Mouse (Mus musculus) forebrain, embryonic 11.5 days (tissue): ENCODE measurements around the gene Gm43720. TPM values are rescaled to one million over a fixed set of nuclear protein-coding genes. Genes with fewer than 3 reads are reported as not detected.
"Not testable (repeated sequence)": the region's sequence is repeated elsewhere in the genome, so short reads cannot be mapped to it uniquely, and the experiment has no call there.

Experiments used
- ATAC-seq: fragments of 200-750 bp; cut with Nextera tagmentation; replicated peaks from 2 replicates; pipeline ENCODE4 v1.8.0; 2017; ENCODE audit warnings: moderate TSS enrichment; ENCODE audit not compliant: low FRiP score
- DNase-seq: peaks from one replicate; pipeline ENCODE4 v3.0.0-alpha.2; 2017; ENCODE audit warnings: low spot score
- H3K27ac ChIP-seq: fragments of 300-500 bp; sonication (generic); 2 replicates; pipeline ENCODE4 v1.5.1; 2014; ENCODE audit warnings: low read depth, low read length
- H3K27me3 ChIP-seq: fragments of 300-500 bp; sonication (generic); 2 replicates; pipeline ENCODE4 v1.6.1; 2014; ENCODE audit warnings: mild to moderate bottlenecking, low read length, mixed read lengths; ENCODE audit not compliant: control insufficient read depth, insufficient read depth
- H3K36me3 ChIP-seq: fragments of 300-500 bp; sonication (generic); 2 replicates; pipeline ENCODE4 v1.6.1; 2014; ENCODE audit warnings: mild to moderate bottlenecking, low read length, moderate library complexity, mixed read lengths; ENCODE audit not compliant: control insufficient read depth, insufficient read depth
- H3K4me1 ChIP-seq: fragments of 300-500 bp; sonication (generic); replicated peaks from 2 replicates; pipeline ENCODE4 v1.6.1; 2014; ENCODE audit warnings: low read length, mixed read lengths; ENCODE audit not compliant: control insufficient read depth, insufficient read depth
- H3K4me2 ChIP-seq: fragments of 300-500 bp; sonication (generic); 2 replicates; pipeline ENCODE4 v1.6.1; 2014; ENCODE audit warnings: low read depth, mild to moderate bottlenecking, low read length, moderate library complexity, mixed read lengths; ENCODE audit not compliant: severe bottlenecking
- H3K4me3 ChIP-seq: fragments of 300-500 bp; sonication (generic); 2 replicates; pipeline ENCODE4 v1.5.1; 2014; ENCODE audit warnings: low read depth, low read length
- H3K9ac ChIP-seq: fragments of 300-500 bp; sonication (generic); 2 replicates; pipeline ENCODE4 v1.6.1; 2014; ENCODE audit warnings: low read length
- H3K9me3 ChIP-seq: fragments of 300-500 bp; sonication (generic); 2 replicates; pipeline ENCODE4 v1.6.1; 2016; ENCODE audit warnings: low read length, mixed read lengths; ENCODE audit not compliant: control insufficient read depth
- WGBS: fragments of 180-500 bp; shearing (Covaris S2); extraction: QIAGEN DNeasy Blood & Tissue Kit; methylation state at CpG from one replicate; pipeline ENCODE4 v1.1.7; 2014; 5-methylcytosine and 5-hydroxymethylcytosine counted together
- polyA plus RNA-seq: library from polyadenylated mRNA; unstranded; fragments of >200 nt; fragmentation: Nextera tagmentation; extraction: Ambion mirVana; gene quantifications from 2 replicates; pipeline ENCODE4 v1.2.1, GENCODE M21; 2014

The Gm43720 gene
- polyA plus RNA-seq, 1 experiment from 2014 or later = 0.05 TPM

DNA sequence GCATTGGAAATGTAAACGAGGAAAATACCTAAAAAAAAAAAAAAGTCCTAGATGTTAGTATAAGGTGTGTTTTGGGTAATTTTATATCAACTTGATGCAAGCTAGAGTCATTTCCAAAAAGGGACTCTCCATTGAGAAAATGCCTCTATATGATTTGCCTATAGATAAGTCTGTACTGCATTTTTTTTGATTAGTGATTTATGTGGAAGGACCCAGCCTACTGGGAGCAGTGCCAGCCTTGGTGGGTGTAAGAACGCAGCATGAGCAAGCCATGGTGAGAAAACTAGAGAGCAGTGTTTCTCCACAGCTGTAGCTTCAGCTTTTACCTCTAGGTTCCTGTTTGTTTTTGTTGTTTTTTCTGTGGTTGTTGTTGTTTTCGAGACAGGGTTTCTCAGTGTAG lies 56.5 kb downstream of the Gm43720 start:
- no peak for DNase-seq
- Histone ChIP-seq H3K27ac (no peak overlapping the region), H3K9me3 (no peaks in the 10 kb centered on the region), H3K27me3 (no peaks in the 10 kb centered on the region), H3K4me2 (no peak overlapping the region), H3K4me1 (no peaks in the 10 kb centered on the region), H3K4me3 (no peak overlapping the region), H3K9ac (no peak overlapping the region), H3K36me3 (no peaks in the 10 kb centered on the region)
- no peak for ATAC-seq
- WGBS = 59% methylated on average over 3 of the region's 3 CpGs

DNA sequence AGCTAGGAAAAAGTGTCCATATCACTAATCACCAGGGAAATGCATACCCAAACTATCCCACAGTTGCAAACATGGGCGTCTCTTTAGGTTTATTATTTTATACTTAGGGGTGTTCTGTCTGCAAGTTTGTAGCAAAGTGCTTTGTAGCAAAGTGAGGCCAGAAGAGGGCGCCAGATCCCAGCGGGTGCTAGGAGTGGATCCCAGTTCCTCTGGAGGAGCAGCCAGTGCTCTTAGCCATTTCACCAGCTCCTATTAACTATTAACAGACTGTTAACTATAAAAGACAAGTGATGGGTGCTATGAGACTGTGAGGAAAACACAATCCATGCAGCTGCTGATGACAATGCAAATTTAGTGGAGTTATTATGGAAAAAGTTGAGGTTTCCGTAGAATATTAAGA lies 57.6 kb downstream of the Gm43720 start:
- 25% methylated on average over 4 of the region's 4 CpGs for WGBS
- DNase-seq (peak; percentile 84), ATAC-seq (no peak)
- H3K4me2 ChIP-seq = no peak overlapping the region
- H3K9ac ChIP-seq = no peak overlapping the region
- no peak overlapping the region for H3K4me3 ChIP-seq
- H3K27ac ChIP-seq = no peak overlapping the region
- H3K27me3 ChIP-seq = no peaks in the 10 kb centered on the region
- no peaks in the 10 kb centered on the region for H3K4me1 ChIP-seq
- H3K36me3 ChIP-seq = no peaks in the 10 kb centered on the region
- H3K9me3 ChIP-seq = no peaks in the 10 kb centered on the region

DNA sequence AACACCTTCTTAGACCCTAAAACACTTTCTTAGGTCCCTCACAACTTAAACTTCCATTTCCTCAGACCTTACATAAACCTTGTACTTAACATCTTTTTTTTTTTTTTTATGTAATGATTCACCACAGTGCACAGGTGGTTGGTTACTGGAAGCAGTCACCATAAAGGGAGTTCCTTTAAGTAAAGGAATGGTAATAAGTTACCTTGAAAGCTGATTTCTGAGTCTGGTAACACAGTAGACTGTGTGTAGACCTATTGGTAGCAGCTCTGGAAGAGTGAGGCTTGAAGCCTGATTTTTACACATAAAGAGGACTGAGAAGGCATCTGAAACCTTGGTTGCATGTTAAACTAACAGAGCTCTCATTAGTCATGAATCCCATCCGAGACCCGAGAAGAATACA lies 59.9 kb downstream of the Gm43720 start:
- H3K27me3 ChIP-seq = no peaks in the 10 kb centered on the region
- H3K4me3 ChIP-seq = no peak overlapping the region
- no peaks in the 10 kb centered on the region for H3K36me3 ChIP-seq
- H3K9ac ChIP-seq = no peak overlapping the region
- ATAC-seq (no peak), DNase-seq (no peak)
- no peaks in the 10 kb centered on the region; the same call in 1 of the 2 replicates for H3K9me3 ChIP-seq
- 87% methylated on average over 2 of the region's 2 CpGs for WGBS
- H3K4me1 ChIP-seq = no peaks in the 10 kb centered on the region
- no peak overlapping the region for H3K4me2 ChIP-seq
- H3K27ac ChIP-seq = no peak overlapping the region

DNA sequence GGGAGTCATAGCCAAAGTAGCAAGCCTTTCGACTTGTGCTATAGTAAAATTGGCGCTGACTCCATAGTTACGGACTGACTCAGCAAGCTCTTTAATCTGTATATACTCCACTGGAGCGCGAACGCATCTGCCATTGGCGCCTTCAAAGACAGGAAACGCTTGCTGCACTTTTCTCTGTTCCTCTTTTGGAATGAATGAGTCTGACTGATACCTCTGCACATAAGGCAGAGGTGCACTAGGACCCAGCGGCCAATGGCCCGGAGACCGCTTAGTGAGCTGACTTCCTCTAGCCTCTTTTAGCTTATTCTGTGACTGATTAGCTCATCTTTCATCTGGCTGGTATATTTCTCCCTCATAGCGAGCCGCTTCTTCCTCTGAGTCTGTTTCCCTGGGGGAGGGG lies 63.1 kb downstream of the Gm43720 start:
- H3K9me3 ChIP-seq, ATAC-seq, H3K4me3 ChIP-seq, H3K27me3 ChIP-seq, H3K4me2 ChIP-seq, H3K4me1 ChIP-seq, DNase-seq, H3K36me3 ChIP-seq, H3K9ac ChIP-seq, H3K27ac ChIP-seq: not testable (repeated sequence)
- WGBS = 96% methylated on average over 13 of the region's 13 CpGs

Other genes with a start within 250 kb of the Gm43720 start
- not detected in 2 replicates for gene Smok3c, start 226.8 kb downstream of the Gm43720 start, polyA plus RNA-seq
- gene Zkscan1, start 194.9 kb downstream of the Gm43720 start, polyA plus RNA-seq = 34.0 and 34.2 TPM in 2 replicates
- 106 and 112 TPM in 2 replicates for gene Zscan21, start 163.1 kb downstream of the Gm43720 start, polyA plus RNA-seq
- 35.2 and 39.9 TPM in 2 replicates for gene Zfp113, start 124.2 kb downstream of the Gm43720 start, polyA plus RNA-seq
- 248 and 275 TPM in 2 replicates for gene Cops6, start 118.9 kb downstream of the Gm43720 start, polyA plus RNA-seq
- 24.0 and 24.1 TPM in 2 replicates for gene Ap4m1, start 108.0 kb downstream of the Gm43720 start, polyA plus RNA-seq
- gene Mcm7, start 107.5 kb downstream of the Gm43720 start, polyA plus RNA-seq = 370 and 373 TPM in 2 replicates
- 150 and 155 TPM in 2 replicates for gene Taf6, start 92.5 kb downstream of the Gm43720 start, polyA plus RNA-seq
- gene Cnpy4, start 92.5 kb downstream of the Gm43720 start, polyA plus RNA-seq = 49.8 and 56.6 TPM in 2 replicates
- 9.0 and 10.9 TPM in 2 replicates for gene Mblac1, start 85.6 kb downstream of the Gm43720 start, polyA plus RNA-seq
- not detected in 2 replicates for gene Nxpe5, start 54.1 kb downstream of the Gm43720 start, polyA plus RNA-seq
- 38.6 and 39.9 TPM in 2 replicates for gene Lamtor4, start 24.5 kb downstream of the Gm43720 start, polyA plus RNA-seq
- gene BC037034, start 15.9 kb downstream of the Gm43720 start, polyA plus RNA-seq = 9.3 and 11.8 TPM in 2 replicates
- gene Gal3st4, start 7.1 kb downstream of the Gm43720 start, polyA plus RNA-seq = 1.7 and 4.6 TPM in 2 replicates
- gene Gpc2, start within 50 bp of the Gm43720 start, polyA plus RNA-seq = 14.7 and 17.6 TPM in 2 replicates
- gene Stag3, start 282 bp upstream of the Gm43720 start, polyA plus RNA-seq = 5.4 and 5.7 TPM in 2 replicates
- not detected in 2 replicates for gene Pvrig, start 62.0 kb upstream of the Gm43720 start, polyA plus RNA-seq
- 50.4 and 53.7 TPM in 2 replicates for gene Zfp157, start 161.5 kb upstream of the Gm43720 start, polyA plus RNA-seq